Mouse (Mus musculus) megakaryocyte, embryonic 14.5 days (primary cell): Measurements from ENCODE around the gene Zfp189.

Source experiments
- FLI1 ChIP-seq: IDR thresholded peaks from 2 replicates; pipeline ENCODE4 v1.6.1; 2012; ENCODE audit warnings: low read length, inconsistent platforms, mixed read lengths
- GATA1 ChIP-seq: IDR thresholded peaks from 3 replicates; pipeline ENCODE4 v1.6.1; 2012; ENCODE audit warnings: mixed read lengths, low read length, inconsistent platforms, borderline replicate concordance

DNA sequence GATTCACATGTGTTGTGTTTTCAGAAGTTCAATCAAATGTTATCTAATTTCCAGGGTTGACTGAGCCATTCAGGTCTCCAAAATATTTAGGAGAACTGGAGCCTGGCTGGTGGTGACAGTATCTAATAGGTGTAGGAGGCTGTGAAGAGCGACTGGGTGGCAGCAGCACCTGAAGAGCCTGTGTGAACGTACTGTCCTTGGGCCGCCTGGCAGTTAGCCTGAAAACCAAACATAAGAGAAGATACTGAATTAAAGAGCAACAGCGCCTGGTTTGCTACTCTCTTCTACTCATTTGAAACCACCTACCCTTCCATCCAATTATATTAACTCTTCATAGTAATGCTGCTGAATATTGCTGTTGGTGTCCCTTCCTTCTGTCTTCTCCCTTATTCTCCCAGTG, 15.7 kb downstream of the Zfp189 start:
- TF ChIP-seq GATA1: no peak
- no peak for TF ChIP-seq FLI1
